Mouse (Mus musculus) left cerebral cortex, postnatal 36 days (tissue): Measurements from ENCODE around the gene Slc4a1. TPM values are rescaled to one million over a fixed set of nuclear protein-coding genes. Genes with fewer than 3 reads are reported as not detected.

ENCODE experiments used
- DNase-seq, 2 experiments: peaks; one replicate each; pipeline ENCODE4 v3.0.0; 2021 to 2022; ENCODE audit warnings: low spot score in 2 of 2, mixed read lengths in 1 of 2
- intact Hi-C: fragments of 180-260 bp; cut with DNase I; formaldehyde crosslinking; loops from one replicate; pipeline ENCODE4 v1.15.1; 2025
- total RNA-seq, 2 experiments: library from RNA; stranded (reverse); gene quantifications; 2 replicates each; pipeline ENCODE4 v1.2.3; 2021

Slc4a1 gene
- total RNA-seq, 2 experiments from 2014 or later = 0.39 to 0.50 TPM

- intact Hi-C loops = no loop called here
- no peak for DNase-seq
Observed at GRCm38 (mm10) chr11:102381341-102382100, 15.5 kb upstream of the Slc4a1 start.

- no peak for DNase-seq
- intact Hi-C loops = no loop called here
Observed at GRCm38 (mm10) chr11:102380091-102380490, 14.1 kb upstream of the Slc4a1 start.

- no peak for DNase-seq
- intact Hi-C loops = loop anchor here (5.0 kb wide), 1 partner anchor 40 kb away; no protein-coding TSS in a partner anchor
Observed at GRCm38 (mm10) chr11:102377186-102377585, 11.2 kb upstream of the Slc4a1 start.

GRCm38 (mm10) chr11:102376196-102376835 is 10.3 kb upstream of the Slc4a1 start:
- no peak for DNase-seq
- intact Hi-C loops = loop anchor here (5.0 kb wide), 1 partner anchor 39 kb away; no protein-coding TSS in a partner anchor

- intact Hi-C loops = loop anchor here (5.0 kb wide), 1 partner anchor 38 kb away; no protein-coding TSS in a partner anchor
- DNase-seq = no peak
Observed at GRCm38 (mm10) chr11:102375196-102376173, 9.5 kb upstream of the Slc4a1 start.

- DNase-seq = no peak
- intact Hi-C loops = no loop called here
Observed at GRCm38 (mm10) chr11:102374108-102374725, 8.2 kb upstream of the Slc4a1 start.

GRCm38 (mm10) chr11:102373646-102374045 is 7.6 kb upstream of the Slc4a1 start:
- intact Hi-C loops = no loop called here
- DNase-seq = no peak

GRCm38 (mm10) chr11:102372936-102373335 is 6.9 kb upstream of the Slc4a1 start:
- intact Hi-C loops = no loop called here
- DNase-seq = no peak

GRCm38 (mm10) chr11:102371926-102372685 is 6.1 kb upstream of the Slc4a1 start:
- DNase-seq = no peak
- intact Hi-C loops = no loop called here

GRCm38 (mm10) chr11:102370285-102370684 is 4.3 kb upstream of the Slc4a1 start:
- no peak for DNase-seq
- intact Hi-C loops = no loop called here

- intact Hi-C loops = no loop called here
- DNase-seq = no peak
Observed at GRCm38 (mm10) chr11:102369263-102369662, 3.3 kb upstream of the Slc4a1 start.

- intact Hi-C loops = no loop called here
Observed at GRCm38 (mm10) chr11:102368347-102368746, 2.3 kb upstream of the Slc4a1 start.

GRCm38 (mm10) chr11:102367504-102368280 is 1.7 kb upstream of the Slc4a1 start:
- intact Hi-C loops = no loop called here
- DNase-seq = no peak

More at GRCm38 (mm10) chr11:102368347-102368746, 2.3 kb upstream of the Slc4a1 start:
- DNase-seq = no peak

- intact Hi-C loops = no loop called here
- no peak for DNase-seq
Observed at GRCm38 (mm10) chr11:102365699-102366098, 304 bp downstream of the Slc4a1 start.

- DNase-seq = no peak
- intact Hi-C loops = no loop called here
Observed at GRCm38 (mm10) chr11:102364570-102365371, 1.2 kb downstream of the Slc4a1 start.

GRCm38 (mm10) chr11:102363623-102364022 is 2.4 kb downstream of the Slc4a1 start:
- DNase-seq = no peak
- intact Hi-C loops = no loop called here
